Mouse (Mus musculus) liver, embryonic 13.5 days (tissue): Measurements from ENCODE around the gene Gm5617. TPM values are rescaled to one million over a fixed set of nuclear protein-coding genes. Genes with fewer than 3 reads are reported as not detected.
"Not testable (repeated sequence)": the region's sequence is repeated elsewhere in the genome, so short reads cannot be mapped to it uniquely, and the experiment has no call there.

Experiments used
- ATAC-seq: fragments of 200-750 bp; cut with Nextera tagmentation; 2 replicates; pipeline ENCODE4 v1.8.0; 2017; ENCODE audit warnings: low read depth, mild to moderate bottlenecking, moderate number of reproducible peaks, moderate library complexity
- DNase-seq: peaks from one replicate; pipeline ENCODE4 v3.0.0; 2022
- H3K27ac ChIP-seq: fragments of 300-500 bp; sonication (generic); 2 replicates; pipeline ENCODE4 v1.5.1; 2015; ENCODE audit warnings: moderate library complexity, mild to moderate bottlenecking, inconsistent platforms
- H3K27me3 ChIP-seq: fragments of 300-500 bp; sonication (generic); 2 replicates; pipeline ENCODE4 v1.6.1; 2015; ENCODE audit warnings: mild to moderate bottlenecking, inconsistent platforms
- H3K36me3 ChIP-seq: fragments of 300-500 bp; sonication (generic); 2 replicates; pipeline ENCODE4 v1.6.1; 2015; ENCODE audit warnings: mild to moderate bottlenecking, inconsistent platforms
- H3K4me1 ChIP-seq: fragments of 300-500 bp; sonication (generic); replicated peaks from 2 replicates; pipeline ENCODE4 v1.6.1; 2015; ENCODE audit warnings: inconsistent platforms
- H3K4me2 ChIP-seq: fragments of 300-500 bp; sonication (generic); 2 replicates; pipeline ENCODE4 v1.6.1; 2015; ENCODE audit warnings: inconsistent platforms, mild to moderate bottlenecking, moderate library complexity
- H3K4me3 ChIP-seq: fragments of 300-500 bp; sonication (generic); replicated peaks from 2 replicates; pipeline ENCODE4 v1.5.1; 2015; ENCODE audit warnings: mild to moderate bottlenecking, inconsistent platforms
- H3K9ac ChIP-seq: fragments of 300-500 bp; sonication (generic); 2 replicates; pipeline ENCODE4 v1.6.1; 2015; ENCODE audit warnings: mild to moderate bottlenecking, inconsistent platforms
- H3K9me3 ChIP-seq: fragments of 300-500 bp; sonication (generic); replicated peaks from 2 replicates; pipeline ENCODE4 v1.6.1; 2016; ENCODE audit warnings: inconsistent platforms
- WGBS: fragments of 180-500 bp; shearing (Covaris S2); methylation state at CpG from one replicate; pipeline ENCODE4 v1.1.7; 2015; ENCODE audit not compliant: insufficient replicate concordance; 5-methylcytosine and 5-hydroxymethylcytosine counted together
- polyA plus RNA-seq: library from polyadenylated mRNA; unstranded; fragments of >200 nt; fragmentation: Nextera tagmentation; extraction: Ambion mirVana; gene quantifications from 2 replicates; pipeline ENCODE4 v1.2.1, GENCODE M21; 2015

Gm5617 gene
- polyA plus RNA-seq, 1 experiment from 2014 or later = 17.3 TPM

DNA sequence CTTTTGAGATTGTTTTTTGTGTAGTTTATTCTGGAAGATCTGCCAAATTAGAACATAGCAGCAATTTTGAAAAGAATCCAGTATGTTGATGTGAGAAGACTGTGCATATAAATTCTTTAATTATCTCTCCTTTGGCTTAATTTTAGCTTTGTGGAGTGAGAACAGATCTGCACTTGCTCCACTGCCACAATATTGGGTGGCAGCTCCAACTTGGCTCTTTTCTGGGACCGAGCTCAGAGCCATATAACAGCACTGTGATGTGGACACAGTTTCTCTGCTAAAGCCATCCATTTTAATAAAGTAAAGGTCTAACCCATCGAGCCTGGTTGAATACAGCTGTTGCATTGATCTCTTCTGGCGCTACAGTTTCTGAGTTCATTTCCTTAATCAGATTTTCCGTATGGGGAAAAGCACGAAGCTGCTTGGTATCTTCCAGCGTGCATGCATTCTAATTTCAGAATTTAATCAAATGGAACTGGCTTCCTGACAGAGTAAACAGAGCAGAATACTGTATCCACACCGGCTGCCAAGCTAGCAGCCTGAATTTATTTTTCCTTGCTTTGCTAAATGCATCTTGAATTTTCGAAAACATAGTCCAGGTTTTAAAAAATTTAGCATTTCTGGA, 9.6 kb downstream of the Gm5617 start:
- no peaks in the 10 kb centered on the region for H3K9me3 ChIP-seq
- no peak overlapping the region for H3K9ac ChIP-seq
- 63% methylated on average over 8 of the region's 8 CpGs for WGBS
- no peak overlapping the region for H3K4me2 ChIP-seq
- H3K27ac ChIP-seq = no peak overlapping the region
- DNase-seq = no peak
- no peaks in the 10 kb centered on the region for H3K4me1 ChIP-seq
- no peak overlapping the region for H3K4me3 ChIP-seq
- no peak for ATAC-seq
- peaks cover 3% of the 10 kb centered on the region for H3K27me3 ChIP-seq
- H3K36me3 ChIP-seq = no peaks in the 10 kb centered on the region

GRCm38 (mm10) chr9:48510134-48510533, 14.9 kb downstream of the Gm5617 start:
- no peak for ATAC-seq
- Histone ChIP-seq H3K9ac (no peak overlapping the region), H3K27me3 (no peaks in the 10 kb centered on the region), H3K4me2 (no peak overlapping the region), H3K9me3 (no peaks in the 10 kb centered on the region), H3K4me1 (no peaks in the 10 kb centered on the region), H3K36me3 (no peaks in the 10 kb centered on the region), H3K4me3 (no peak overlapping the region), H3K27ac (no peak overlapping the region)
- 54% methylated on average over 5 of the region's 5 CpGs for WGBS
- no peak for DNase-seq

GRCm38 (mm10) chr9:48515332-48515731, 20.1 kb downstream of the Gm5617 start:
- Histone ChIP-seq H3K4me3 (no peak overlapping the region), H3K36me3 (no peaks in the 10 kb centered on the region), H3K9ac (no peak overlapping the region), H3K4me2 (no peak overlapping the region), H3K27ac (no peak overlapping the region), H3K9me3 (no peaks in the 10 kb centered on the region), H3K4me1 (no peaks in the 10 kb centered on the region), H3K27me3 (0 out of 2 replicates have a peak, but pooled peaks cover 7% of the 10 kb centered on the region)
- 67% methylated on average over 1 of the region's 1 CpGs for WGBS
- ATAC-seq (no peak), DNase-seq (no peak)

DNA sequence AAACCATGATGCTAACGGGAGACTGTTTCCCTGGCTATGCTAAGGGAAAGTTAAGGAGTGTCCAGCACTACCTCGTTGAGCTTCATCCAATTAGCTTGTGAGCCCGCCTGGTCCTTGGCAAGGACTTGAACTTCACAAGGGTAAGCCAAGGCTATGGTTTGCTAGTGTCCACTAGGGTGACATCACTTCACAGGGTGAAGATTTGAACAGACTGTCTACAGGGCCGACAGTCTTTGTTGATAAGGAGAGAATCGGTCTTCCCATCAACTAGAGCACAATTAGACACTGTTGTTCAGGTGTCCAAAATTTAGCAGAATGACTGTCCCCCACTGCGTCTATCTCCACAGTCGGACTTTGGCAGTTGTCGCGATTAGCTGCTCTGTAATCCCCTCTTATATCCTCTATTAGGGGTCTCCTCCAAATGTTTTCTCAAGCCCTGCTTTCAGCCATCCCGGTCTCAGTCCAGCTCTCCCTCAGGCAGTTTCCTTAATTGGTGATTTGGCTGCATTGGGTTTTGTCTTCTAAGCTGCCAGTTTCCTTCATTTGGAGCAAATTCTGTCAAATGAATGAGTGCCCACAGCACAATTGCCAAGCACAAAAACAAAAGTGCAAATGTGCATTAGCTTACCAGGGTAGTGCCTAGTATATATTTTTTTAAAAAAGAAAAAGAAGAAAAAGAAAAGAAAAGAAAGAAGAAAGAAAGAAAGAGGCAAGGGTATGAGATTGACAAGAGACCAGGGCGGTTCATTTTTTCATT, 21.6 kb downstream of the Gm5617 start:
- H3K4me1 ChIP-seq = no peaks in the 10 kb centered on the region
- H3K4me2 ChIP-seq = no peak overlapping the region
- no peaks in the 10 kb centered on the region for H3K9me3 ChIP-seq
- 73% methylated on average over 11 of the region's 11 CpGs for WGBS
- DNase-seq (no peak), ATAC-seq (no peak)
- no peaks in the 10 kb centered on the region for H3K36me3 ChIP-seq
- H3K9ac ChIP-seq = no peak overlapping the region
- no peak overlapping the region for H3K4me3 ChIP-seq
- H3K27me3 ChIP-seq = 0 out of 2 replicates have a peak, but pooled peaks cover 7% of the 10 kb centered on the region
- no peak overlapping the region for H3K27ac ChIP-seq

DNA sequence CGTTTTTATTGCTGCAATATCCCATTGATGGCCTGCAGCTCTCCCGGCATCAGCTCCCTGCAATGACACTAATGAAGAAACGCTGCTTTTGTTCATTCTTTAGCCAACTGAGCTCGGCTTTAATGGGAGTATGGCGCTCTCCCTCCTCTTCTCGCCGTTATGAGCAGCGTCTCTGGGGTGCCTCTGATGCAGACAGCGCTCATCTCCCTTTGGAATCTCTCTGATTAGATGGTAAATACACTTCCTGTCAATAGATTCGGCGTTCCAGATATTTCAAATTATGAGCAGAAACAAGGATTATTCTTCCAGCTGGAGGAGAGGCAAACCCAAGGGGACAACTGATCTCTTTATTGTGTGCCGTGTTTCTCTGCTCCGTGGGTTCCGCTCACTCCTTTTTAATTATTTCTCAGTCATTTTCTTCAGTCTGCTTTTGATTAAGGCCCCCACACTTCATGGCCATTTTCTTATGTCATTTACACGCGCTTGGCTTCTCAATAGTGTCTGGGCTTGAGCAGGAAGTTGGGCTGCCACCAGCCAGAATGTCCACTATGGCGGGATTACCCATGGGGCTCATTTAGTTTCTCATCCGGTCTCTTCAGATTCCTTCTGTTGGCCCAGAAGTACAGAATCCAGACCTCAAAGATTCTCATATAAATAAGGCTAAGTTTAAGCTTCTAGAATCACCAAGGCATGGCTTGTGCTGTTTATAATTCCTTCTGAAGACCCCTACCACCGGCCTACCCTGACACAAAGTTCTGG, 22.3 kb downstream of the Gm5617 start:
- no peak overlapping the region for H3K4me3 ChIP-seq
- no peaks in the 10 kb centered on the region for H3K36me3 ChIP-seq
- H3K27me3 ChIP-seq = 0 out of 2 replicates have a peak, but pooled peaks cover 7% of the 10 kb centered on the region
- no peak overlapping the region for H3K27ac ChIP-seq
- ATAC-seq (no peak), DNase-seq (no peak)
- H3K9me3 ChIP-seq = no peaks in the 10 kb centered on the region
- H3K4me2 ChIP-seq = no peak overlapping the region
- no peak overlapping the region for H3K9ac ChIP-seq
- 71% methylated on average over 19 of the region's 19 CpGs for WGBS
- H3K4me1 ChIP-seq = no peaks in the 10 kb centered on the region

DNA sequence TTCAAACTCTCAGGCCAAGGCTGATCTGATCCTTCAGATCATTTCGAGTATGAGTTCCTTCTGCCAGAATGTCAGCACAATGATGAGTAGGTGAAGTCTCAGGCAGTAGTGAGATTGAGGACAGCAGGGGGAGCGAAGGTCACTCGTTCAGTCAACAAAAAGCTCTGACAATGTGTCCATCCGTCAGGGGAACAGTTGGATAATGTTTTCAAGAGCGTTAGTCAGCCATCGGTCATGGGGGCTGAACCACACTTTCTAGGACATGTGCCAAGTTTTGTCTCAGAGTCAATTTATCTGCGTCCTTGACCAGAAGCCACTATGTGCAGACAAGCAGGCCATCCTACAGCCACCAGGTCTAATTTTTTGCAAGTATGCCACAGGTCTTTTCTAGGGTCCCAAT, 25.2 kb downstream of the Gm5617 start:
- not testable (repeated sequence) for DNase-seq

GRCm38 (mm10) chr9:48525566-48525965, 30.3 kb downstream of the Gm5617 start:
- Histone ChIP-seq H3K9me3 (no peaks in the 10 kb centered on the region), H3K4me2 (no peak overlapping the region), H3K4me1 (no peaks in the 10 kb centered on the region), H3K27ac (no peak overlapping the region), H3K36me3 (no peaks in the 10 kb centered on the region), H3K9ac (no peak overlapping the region), H3K4me3 (no peak overlapping the region), H3K27me3 (no peaks in the 10 kb centered on the region)
- ATAC-seq (no peak), DNase-seq (no peak)
- 6% methylated on average over 1 of the region's 1 CpGs for WGBS

More for the DNA sequence above, 25.2 kb downstream of the Gm5617 start:
- H3K27me3 ChIP-seq, ATAC-seq, H3K27ac ChIP-seq, H3K9ac ChIP-seq, H3K4me1 ChIP-seq, H3K4me2 ChIP-seq, H3K9me3 ChIP-seq, H3K4me3 ChIP-seq, H3K36me3 ChIP-seq: not testable (repeated sequence)
- 70% methylated on average over 4 of the region's 7 CpGs for WGBS

- Histone ChIP-seq H3K9me3 (no peaks in the 10 kb centered on the region), H3K4me1 (no peaks in the 10 kb centered on the region), H3K27me3 (no peaks in the 10 kb centered on the region), H3K4me2 (no peak overlapping the region), H3K4me3 (no peak overlapping the region), H3K36me3 (no peaks in the 10 kb centered on the region), H3K9ac (no peak overlapping the region), H3K27ac (no peak overlapping the region)
- WGBS = 68% methylated on average over 4 of the region's 4 CpGs
- ATAC-seq = no peak
- DNase-seq = no peak
Measured at GRCm38 (mm10) chr9:48526520-48526919, 31.3 kb downstream of the Gm5617 start.

- Histone ChIP-seq H3K27ac (no peak overlapping the region), H3K4me1 (peaks cover 7% of the 10 kb centered on the region; the same call in 1 of the 2 replicates), H3K4me2 (no peak overlapping the region), H3K4me3 (no peak overlapping the region), H3K9me3 (no peaks in the 10 kb centered on the region), H3K36me3 (no peaks in the 10 kb centered on the region), H3K27me3 (no peaks in the 10 kb centered on the region), H3K9ac (no peak overlapping the region)
- WGBS = 75% methylated on average over 4 of the region's 4 CpGs
- DNase-seq (no peak), ATAC-seq (no peak)
Measured at GRCm38 (mm10) chr9:48531294-48531693, 36.1 kb downstream of the Gm5617 start.

- Histone ChIP-seq H3K9ac (no peak overlapping the region), H3K4me3 (no peak overlapping the region), H3K27me3 (no peaks in the 10 kb centered on the region), H3K27ac (no peak overlapping the region), H3K4me1 (peaks cover 7% of the 10 kb centered on the region; the same call in 1 of the 2 replicates), H3K36me3 (no peaks in the 10 kb centered on the region), H3K4me2 (no peak overlapping the region), H3K9me3 (no peaks in the 10 kb centered on the region)
- DNase-seq (no peak), ATAC-seq (peak; percentile 43; the same call in 1 of the 2 replicates)
- WGBS = 12% methylated on average over 3 of the region's 3 CpGs
Measured at GRCm38 (mm10) chr9:48532203-48532602, 37.0 kb downstream of the Gm5617 start.

- Histone ChIP-seq H3K4me1 (peaks cover 7% of the 10 kb centered on the region; the same call in 1 of the 2 replicates), H3K9ac (no peak overlapping the region), H3K4me2 (no peak overlapping the region), H3K36me3 (no peaks in the 10 kb centered on the region), H3K27ac (no peak overlapping the region), H3K27me3 (no peaks in the 10 kb centered on the region), H3K4me3 (no peak overlapping the region), H3K9me3 (no peaks in the 10 kb centered on the region)
- DNase-seq (no peak), ATAC-seq (no peak)
- WGBS = 72% methylated on average over 2 of the region's 2 CpGs
Measured at GRCm38 (mm10) chr9:48532730-48533129, 37.5 kb downstream of the Gm5617 start.
